Mouse (Mus musculus): ENCODE measurements around the gene Dusp22. TPM values are rescaled to one million over a fixed set of nuclear protein-coding genes. Genes with fewer than 3 reads are reported as not detected.

Dusp22 gene
- polyA plus RNA-seq, 1 experiment from 2014 or later = 12.4 TPM

DNA sequence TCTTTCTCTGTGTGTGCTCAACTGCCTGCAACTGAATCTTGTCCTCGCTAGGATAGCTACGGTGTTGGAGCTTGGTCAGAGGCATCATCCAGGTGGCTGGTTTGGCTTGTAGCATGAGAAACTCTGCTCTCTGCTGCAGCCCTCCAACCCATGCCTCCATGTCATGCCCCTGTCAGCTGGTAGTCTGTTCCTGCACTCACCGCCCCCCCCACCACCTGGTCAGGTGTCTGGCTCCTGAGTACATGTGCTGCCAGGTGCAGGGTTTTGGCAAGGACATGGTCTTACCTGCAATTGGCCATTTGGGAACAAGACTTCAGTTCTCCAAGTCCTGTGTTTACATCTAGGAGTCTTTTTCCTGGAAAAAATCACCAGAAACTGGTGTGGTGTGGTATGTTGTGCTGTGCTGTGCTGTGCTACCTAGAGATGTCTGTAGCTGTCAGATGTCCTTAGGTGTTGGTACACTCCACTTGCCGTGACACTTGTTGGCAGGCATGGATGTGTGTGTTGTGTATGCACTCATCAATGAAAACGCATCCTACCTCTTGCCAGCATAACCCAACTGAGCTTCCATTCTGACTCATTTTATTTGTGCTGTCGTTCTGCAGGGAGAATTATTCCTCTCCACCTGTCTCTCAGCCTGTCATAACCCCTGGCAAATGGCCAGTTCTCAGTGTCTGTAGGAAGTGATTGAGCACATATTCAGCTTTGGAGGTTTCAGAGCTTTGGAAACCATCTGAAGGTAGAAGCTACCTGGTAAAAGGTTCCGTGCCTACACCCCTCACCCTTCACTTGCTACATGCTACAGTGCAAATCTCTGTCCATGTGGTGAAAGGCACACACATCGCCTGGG lies 44.7 kb downstream of the Dusp22 start:
- Histone ChIP-seq H3K4me2 (no peak overlapping the region), H3K36me3 (replicated peaks) (no peaks in the 10 kb centered on the region), H3K27me3 (no peaks in the 10 kb centered on the region), H3K4me1 (no peaks in the 10 kb centered on the region), H3K4me3 (replicated peaks) (no peak overlapping the region), H3K9ac (no peak overlapping the region), H3K9me3 (no peaks in the 10 kb centered on the region), H3K27ac (no peak overlapping the region)
- no peak for ATAC-seq (ENCODE audit: low FRiP score)
- 89% methylated on average over 8 of the region's 8 CpGs for WGBS

DNA sequence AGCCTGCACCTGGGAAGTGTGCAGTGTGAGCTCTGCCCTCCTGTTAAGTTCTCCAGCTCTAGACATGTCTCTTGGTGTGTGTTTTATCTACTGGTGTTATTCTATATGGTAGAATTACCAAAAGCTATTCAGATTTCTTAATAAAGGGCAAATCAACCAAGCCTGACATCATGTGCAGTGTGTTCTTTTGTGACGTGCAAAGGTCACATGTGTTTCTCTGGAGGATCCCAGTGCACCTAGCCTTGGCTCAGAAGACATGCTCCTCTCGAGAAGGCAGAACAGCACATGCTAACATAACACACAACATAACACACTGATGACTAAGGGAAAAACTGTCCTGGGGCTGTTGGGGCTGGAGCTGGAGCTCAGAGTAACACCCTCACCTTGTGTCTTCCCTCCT lies 51.3 kb downstream of the Dusp22 start:
- Histone ChIP-seq H3K4me1 (no peaks in the 10 kb centered on the region), H3K9me3 (no peaks in the 10 kb centered on the region), H3K4me3 (replicated peaks) (no peak overlapping the region), H3K27me3 (no peaks in the 10 kb centered on the region), H3K36me3 (replicated peaks) (no peaks in the 10 kb centered on the region), H3K27ac (no peak overlapping the region), H3K4me2 (no peak overlapping the region), H3K9ac (no peak overlapping the region)
- WGBS = 76% methylated on average over 2 of the region's 2 CpGs
- ATAC-seq (ENCODE audit: low FRiP score) = no peak

DNA sequence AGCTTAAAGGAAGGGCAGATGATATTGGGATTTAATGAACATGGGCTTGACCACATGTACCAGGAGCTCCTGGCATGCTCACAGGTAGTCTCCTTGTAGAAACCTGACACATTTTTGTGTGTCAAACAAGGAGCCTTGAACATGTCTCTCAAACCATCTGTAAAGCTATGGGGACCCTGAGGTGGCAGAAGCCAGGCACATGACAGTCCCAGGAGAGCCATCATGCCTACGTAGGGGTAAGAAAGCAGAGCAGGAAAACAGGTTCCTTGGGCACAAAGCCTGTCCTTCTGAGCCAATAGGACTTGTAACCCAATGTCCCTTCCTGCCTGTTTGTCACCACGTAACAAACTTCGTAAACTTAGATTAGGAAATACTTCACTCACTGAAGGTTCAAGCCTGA lies 51.9 kb downstream of the Dusp22 start:
- no peak for ATAC-seq (ENCODE audit: low FRiP score)

DNA sequence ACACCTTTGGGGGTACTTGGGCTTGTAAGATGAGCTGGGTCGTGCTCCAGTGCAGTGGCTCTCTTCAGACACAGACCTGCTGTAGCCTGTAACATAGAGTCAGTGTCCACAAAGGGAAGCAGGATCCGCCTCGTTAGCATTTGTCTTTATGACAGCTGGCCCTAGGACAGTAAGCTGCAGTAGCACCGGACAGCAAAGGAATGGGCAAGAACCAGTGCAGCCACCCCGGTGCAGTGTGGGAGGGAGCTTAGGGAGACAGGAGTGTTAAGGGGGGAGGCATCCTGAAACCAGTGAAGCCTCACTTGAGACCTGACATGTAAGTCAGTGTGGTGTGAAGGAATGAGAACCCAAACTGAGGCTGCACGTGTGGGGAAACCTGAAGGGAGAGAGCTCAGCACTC lies 52.5 kb downstream of the Dusp22 start:
- Histone ChIP-seq H3K4me2 (no peak overlapping the region), H3K27ac (no peak overlapping the region), H3K4me1 (0 out of 2 replicates have a peak, but pooled peaks cover 2% of the 10 kb centered on the region), H3K4me3 (replicated peaks) (no peak overlapping the region), H3K36me3 (replicated peaks) (no peaks in the 10 kb centered on the region), H3K27me3 (no peaks in the 10 kb centered on the region), H3K9me3 (no peaks in the 10 kb centered on the region), H3K9ac (no peak overlapping the region)
- no peak for ATAC-seq (ENCODE audit: low FRiP score)
- WGBS = 83% methylated on average over 6 of the region's 6 CpGs

More for the DNA sequence above, 51.9 kb downstream of the Dusp22 start:
- H3K4me3 ChIP-seq (replicated peaks) = no peak overlapping the region
- no peak overlapping the region for H3K4me2 ChIP-seq
- no peaks in the 10 kb centered on the region for H3K9me3 ChIP-seq
- WGBS = 95% methylated on average over 3 of the region's 3 CpGs
- H3K27me3 ChIP-seq = no peaks in the 10 kb centered on the region
- H3K9ac ChIP-seq = no peak overlapping the region
- H3K27ac ChIP-seq = no peak overlapping the region
- H3K4me1 ChIP-seq = no peaks in the 10 kb centered on the region
- H3K36me3 ChIP-seq (replicated peaks) = no peaks in the 10 kb centered on the region

GRCm38 (mm10) chr13:30713621-30714020 lies 53.8 kb downstream of the Dusp22 start:
- WGBS = 88% methylated on average over 3 of the region's 3 CpGs
- Histone ChIP-seq H3K36me3 (replicated peaks) (no peaks in the 10 kb centered on the region), H3K27ac (no peak overlapping the region), H3K9me3 (no peaks in the 10 kb centered on the region), H3K9ac (no peak overlapping the region), H3K4me1 (0 out of 2 replicates have a peak, but pooled peaks cover 2% of the 10 kb centered on the region), H3K4me2 (no peak overlapping the region), H3K27me3 (no peaks in the 10 kb centered on the region), H3K4me3 (replicated peaks) (no peak overlapping the region)
- ATAC-seq (ENCODE audit: low FRiP score) = no peak

- Histone ChIP-seq H3K4me3 (replicated peaks) (no peak overlapping the region), H3K4me1 (0 out of 2 replicates have a peak, but pooled peaks cover 2% of the 10 kb centered on the region), H3K27me3 (no peaks in the 10 kb centered on the region), H3K27ac (no peak overlapping the region), H3K9me3 (no peaks in the 10 kb centered on the region), H3K9ac (no peak overlapping the region), H3K4me2 (no peak overlapping the region), H3K36me3 (replicated peaks) (no peaks in the 10 kb centered on the region)
- 92% methylated on average over 6 of the region's 6 CpGs for WGBS
- ATAC-seq (ENCODE audit: low FRiP score) = no peak
Measured at GRCm38 (mm10) chr13:30714552-30714951, 54.8 kb downstream of the Dusp22 start.

DNA sequence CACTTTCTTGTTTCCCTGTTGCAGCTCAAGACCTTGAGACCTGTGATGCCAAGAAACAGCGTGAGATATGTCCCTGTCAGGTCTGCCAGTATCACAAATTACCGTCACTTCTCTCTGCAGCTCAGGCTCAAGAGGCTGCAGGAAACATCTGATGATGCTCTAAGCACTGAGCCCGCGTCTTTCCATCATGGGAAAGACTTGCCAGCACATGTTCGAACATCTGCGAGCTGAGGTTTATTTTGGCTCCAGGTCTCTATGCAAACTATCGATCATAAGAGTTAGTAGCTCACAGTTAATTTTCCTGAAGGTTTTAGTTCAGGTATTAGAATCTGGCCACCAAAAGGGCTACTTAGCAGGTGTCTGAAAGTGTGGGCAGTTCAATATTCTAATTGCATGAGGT lies 55.3 kb downstream of the Dusp22 start:
- Histone ChIP-seq H3K4me3 (replicated peaks) (no peak overlapping the region), H3K4me2 (no peak overlapping the region), H3K27ac (no peak overlapping the region), H3K4me1 (0 out of 2 replicates have a peak, but pooled peaks cover 2% of the 10 kb centered on the region), H3K9ac (no peak overlapping the region), H3K27me3 (no peaks in the 10 kb centered on the region), H3K36me3 (replicated peaks) (no peaks in the 10 kb centered on the region), H3K9me3 (no peaks in the 10 kb centered on the region)
- ATAC-seq (ENCODE audit: low FRiP score) = no peak
- 92% methylated on average over 7 of the region's 7 CpGs for WGBS

DNA sequence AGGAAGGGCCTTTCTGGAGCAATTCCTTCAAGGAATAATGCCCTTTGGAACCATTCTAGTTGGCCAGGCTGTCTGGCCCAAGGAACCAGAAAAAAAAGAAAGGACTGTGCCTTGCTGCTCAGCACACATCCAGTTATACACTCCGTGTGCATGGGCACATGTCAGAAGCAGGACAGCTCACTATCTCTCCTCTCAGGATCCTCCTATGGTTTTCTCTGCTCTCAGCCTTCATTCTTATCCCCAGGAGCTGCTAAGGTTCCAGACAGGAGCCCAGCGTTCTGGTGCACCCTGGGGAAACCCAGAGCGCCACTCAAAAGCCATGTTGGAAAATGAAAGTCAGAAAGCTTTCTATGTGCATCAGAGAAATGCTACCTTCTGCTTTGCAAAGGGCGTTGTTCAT lies 55.8 kb downstream of the Dusp22 start:
- Histone ChIP-seq H3K4me1 (0 out of 2 replicates have a peak, but pooled peaks cover 2% of the 10 kb centered on the region), H3K4me3 (replicated peaks) (no peak overlapping the region), H3K9ac (no peak overlapping the region), H3K27me3 (no peaks in the 10 kb centered on the region), H3K27ac (no peak overlapping the region), H3K4me2 (no peak overlapping the region), H3K36me3 (replicated peaks) (no peaks in the 10 kb centered on the region), H3K9me3 (no peaks in the 10 kb centered on the region)
- ATAC-seq (ENCODE audit: low FRiP score) = no peak
- WGBS = 90% methylated on average over 4 of the region's 4 CpGs

- H3K27ac ChIP-seq = no peak overlapping the region
- no peak overlapping the region for H3K4me3 ChIP-seq (replicated peaks)
- WGBS = 81% methylated on average over 5 of the region's 5 CpGs
- 0 out of 2 replicates have a peak, but pooled peaks cover 2% of the 10 kb centered on the region for H3K4me1 ChIP-seq
- no peak overlapping the region for H3K4me2 ChIP-seq
- no peaks in the 10 kb centered on the region for H3K36me3 ChIP-seq (replicated peaks)
- no peak for ATAC-seq (ENCODE audit: low FRiP score)
- H3K9me3 ChIP-seq = no peaks in the 10 kb centered on the region
- H3K27me3 ChIP-seq = no peaks in the 10 kb centered on the region
- no peak overlapping the region for H3K9ac ChIP-seq
Measured at GRCm38 (mm10) chr13:30716611-30717010, 56.8 kb downstream of the Dusp22 start.

GRCm38 (mm10) chr13:30722601-30723000 lies 62.8 kb downstream of the Dusp22 start:
- H3K9me3 ChIP-seq = no peaks in the 10 kb centered on the region
- no peak overlapping the region for H3K27ac ChIP-seq
- H3K4me1 ChIP-seq = peaks cover 10% of the 10 kb centered on the region
- no peak for ATAC-seq (ENCODE audit: low FRiP score)
- H3K9ac ChIP-seq = no peak overlapping the region
- no peak overlapping the region for H3K4me3 ChIP-seq (replicated peaks)
- no peaks in the 10 kb centered on the region for H3K36me3 ChIP-seq (replicated peaks)
- WGBS = 20% methylated on average over 7 of the region's 7 CpGs
- H3K27me3 ChIP-seq = no peaks in the 10 kb centered on the region
- no peak overlapping the region for H3K4me2 ChIP-seq

DNA sequence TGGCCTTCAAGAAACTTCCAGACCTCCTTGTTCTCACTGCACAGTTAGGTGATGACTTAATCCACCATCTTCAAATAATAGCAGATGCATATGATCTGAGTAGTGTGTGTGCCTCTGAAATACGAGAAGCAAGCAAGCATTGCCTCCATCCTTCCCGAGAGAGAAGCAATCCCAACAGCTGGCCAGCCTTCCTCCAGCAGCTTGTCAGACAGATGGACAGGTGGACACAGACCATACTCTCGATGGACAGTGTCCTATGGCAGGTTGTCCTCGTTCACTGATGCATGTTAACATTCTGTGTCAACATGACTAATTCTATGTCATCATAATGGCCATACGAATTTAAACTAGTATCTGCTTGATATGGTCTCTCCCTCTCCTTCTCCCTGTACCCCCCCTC lies 63.5 kb downstream of the Dusp22 start:
- Histone ChIP-seq H3K27ac (no peak overlapping the region), H3K4me1 (peaks cover 10% of the 10 kb centered on the region), H3K4me3 (replicated peaks) (no peak overlapping the region), H3K4me2 (no peak overlapping the region), H3K9ac (no peak overlapping the region), H3K9me3 (no peaks in the 10 kb centered on the region), H3K36me3 (replicated peaks) (no peaks in the 10 kb centered on the region), H3K27me3 (no peaks in the 10 kb centered on the region)
- 66% methylated on average over 5 of the region's 5 CpGs for WGBS
- no peak for ATAC-seq (ENCODE audit: low FRiP score)

DNA sequence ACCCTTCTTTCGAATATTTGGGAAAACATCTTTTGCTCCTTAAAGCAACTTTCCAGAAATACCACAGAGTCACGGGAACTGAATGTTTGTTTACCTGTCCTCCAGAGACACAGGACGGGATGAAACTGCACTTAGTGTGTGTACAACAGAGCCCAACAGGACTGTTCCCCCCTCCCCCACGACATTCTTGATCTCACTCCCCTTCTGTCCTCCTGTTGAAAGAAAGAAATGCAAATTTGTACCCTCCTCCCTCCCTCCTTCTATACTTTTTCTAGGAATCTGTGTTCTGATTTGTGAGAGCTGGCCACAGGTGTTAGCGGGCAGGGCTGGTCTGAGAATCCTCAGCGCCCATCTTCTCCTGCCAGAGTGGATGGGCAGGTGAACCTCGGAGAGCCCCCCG lies 64.1 kb downstream of the Dusp22 start:
- no peak for ATAC-seq (ENCODE audit: low FRiP score)

GRCm38 (mm10) chr13:30724691-30725271 lies 65.0 kb downstream of the Dusp22 start:
- H3K4me3 ChIP-seq (replicated peaks) = no peak overlapping the region
- no peak overlapping the region for H3K4me2 ChIP-seq
- H3K27me3 ChIP-seq = no peaks in the 10 kb centered on the region
- H3K27ac ChIP-seq = no peak overlapping the region
- no peaks in the 10 kb centered on the region for H3K9me3 ChIP-seq
- H3K9ac ChIP-seq = no peak overlapping the region
- WGBS = 32% methylated on average over 7 of the region's 7 CpGs
- H3K4me1 ChIP-seq = peaks cover 10% of the 10 kb centered on the region
- no peak for ATAC-seq (ENCODE audit: low FRiP score)
- no peaks in the 10 kb centered on the region for H3K36me3 ChIP-seq (replicated peaks)

More for the DNA sequence above, 64.1 kb downstream of the Dusp22 start:
- no peaks in the 10 kb centered on the region for H3K36me3 ChIP-seq (replicated peaks)
- no peaks in the 10 kb centered on the region for H3K9me3 ChIP-seq
- H3K9ac ChIP-seq = no peak overlapping the region
- no peak overlapping the region for H3K4me3 ChIP-seq (replicated peaks)
- H3K4me2 ChIP-seq = no peak overlapping the region
- H3K4me1 ChIP-seq = peaks cover 10% of the 10 kb centered on the region
- H3K27me3 ChIP-seq = no peaks in the 10 kb centered on the region
- no peak overlapping the region for H3K27ac ChIP-seq
- WGBS = 63% methylated on average over 8 of the region's 8 CpGs

Data from forebrain, embryonic 12.5 days (tissue).